Mouse (Mus musculus) embryonic facial prominence, embryonic 11.5 days (tissue): ENCODE data around the gene Dapk3. TPM values are rescaled to one million over a fixed set of nuclear protein-coding genes. Genes with fewer than 3 reads are reported as not detected.
A peak's percentile ranks its signal among the peaks of the same experiment; 100 is the strongest.
"Not testable (repeated sequence)": the region's sequence is repeated elsewhere in the genome, so short reads cannot be mapped to it uniquely, and the experiment has no call there.

Experiments used
- ATAC-seq: fragments of 200-750 bp; cut with Nextera tagmentation; replicated peaks from 2 replicates; pipeline ENCODE4 v1.8.0; 2017; ENCODE audit warnings: low read depth; ENCODE audit not compliant: insufficient number of reproducible peaks, low FRiP score, low TSS enrichment
- DNase-seq: peaks from one replicate; pipeline ENCODE4 v3.0.0-alpha.2; 2015; ENCODE audit warnings: low spot score
- H3K27ac ChIP-seq: fragments of 300-500 bp; sonication (generic); replicated peaks from 2 replicates; pipeline ENCODE4 v1.5.1; 2014; ENCODE audit warnings: mild to moderate bottlenecking, low read depth, low read length, control low read depth
- H3K27me3 ChIP-seq: fragments of 300-500 bp; sonication (generic); 2 replicates; pipeline ENCODE4 v1.6.1; 2014; ENCODE audit warnings: mild to moderate bottlenecking, low read length, moderate library complexity, mixed read lengths; ENCODE audit not compliant: control insufficient read depth, insufficient read depth
- H3K36me3 ChIP-seq: fragments of 300-500 bp; sonication (generic); replicated peaks from 2 replicates; pipeline ENCODE4 v1.6.1; 2014; ENCODE audit warnings: low read depth, mild to moderate bottlenecking, low read length, moderate library complexity, mixed read lengths; ENCODE audit not compliant: control insufficient read depth, insufficient read depth
- H3K4me1 ChIP-seq: fragments of 300-500 bp; sonication (generic); 2 replicates; pipeline ENCODE4 v1.6.1; 2014; ENCODE audit warnings: low read length, mixed read lengths; ENCODE audit not compliant: control insufficient read depth, insufficient read depth
- H3K4me2 ChIP-seq: fragments of 300-500 bp; sonication (generic); 2 replicates; pipeline ENCODE4 v1.6.1; 2014; ENCODE audit warnings: low read depth, mild to moderate bottlenecking, control low read depth, low read length, moderate library complexity
- H3K4me3 ChIP-seq: fragments of 300-500 bp; sonication (generic); 2 replicates; pipeline ENCODE4 v1.5.1; 2014; ENCODE audit warnings: low read depth, low read length, control low read depth
- H3K9ac ChIP-seq: fragments of 300-500 bp; sonication (generic); replicated peaks from 2 replicates; pipeline ENCODE4 v1.6.1; 2014; ENCODE audit warnings: mild to moderate bottlenecking, control low read depth, low read length
- H3K9me3 ChIP-seq: fragments of 300-500 bp; sonication (generic); replicated peaks from 2 replicates; pipeline ENCODE4 v1.6.1; 2016; ENCODE audit warnings: mild to moderate bottlenecking, low read length, inconsistent platforms, mixed read lengths; ENCODE audit not compliant: control insufficient read depth
- WGBS: fragments of 180-500 bp; shearing (Covaris S2); extraction: QIAGEN DNeasy Blood & Tissue Kit; methylation state at CpG from one replicate; pipeline ENCODE4 v1.1.7; 2014; 5-methylcytosine and 5-hydroxymethylcytosine counted together
- polyA plus RNA-seq: library from polyadenylated mRNA; unstranded; fragments of >200 nt; fragmentation: Nextera tagmentation; extraction: Ambion mirVana; gene quantifications from 2 replicates; pipeline ENCODE4 v1.2.1, GENCODE M21; 2014

The Dapk3 gene
- polyA plus RNA-seq, 1 experiment from 2014 or later, result 47.4 TPM

GRCm38 (mm10) chr10:81217267-81217666 is 34.5 kb downstream of the Dapk3 start:
- 28% methylated on average over 1 of the region's 1 CpGs for WGBS
- H3K4me1 ChIP-seq, result not testable (repeated sequence)

GRCm38 (mm10) chr10:81217964-81218363 is 35.2 kb downstream of the Dapk3 start:
- no peak overlapping the region for H3K27ac ChIP-seq
- no peak overlapping the region for H3K4me2 ChIP-seq
- H3K9me3 ChIP-seq, result no peaks in the 10 kb centered on the region
- H3K27me3 ChIP-seq, result no peaks in the 10 kb centered on the region
- H3K9ac ChIP-seq, result no peak overlapping the region
- ATAC-seq (no peak), DNase-seq (peak; percentile 63)
- no peak overlapping the region for H3K4me3 ChIP-seq
- WGBS, result 38% methylated on average over 7 of the region's 7 CpGs
- no peaks in the 10 kb centered on the region; the same call in 1 of the 2 replicates for H3K36me3 ChIP-seq
- H3K4me1 ChIP-seq, result no peaks in the 10 kb centered on the region

More at GRCm38 (mm10) chr10:81217267-81217666, 34.5 kb downstream of the Dapk3 start:
- not testable (repeated sequence) for H3K4me3 ChIP-seq, H3K36me3 ChIP-seq, H3K27ac ChIP-seq, H3K4me2 ChIP-seq, ATAC-seq, H3K27me3 ChIP-seq, H3K9me3 ChIP-seq, H3K9ac ChIP-seq
- peak; percentile 39 for DNase-seq

GRCm38 (mm10) chr10:81221402-81222015 is 38.7 kb downstream of the Dapk3 start:
- Histone ChIP-seq H3K9ac (no peak overlapping the region), H3K36me3 (no peaks in the 10 kb centered on the region; the same call in 1 of the 2 replicates), H3K4me1 (no peaks in the 10 kb centered on the region), H3K27me3 (no peaks in the 10 kb centered on the region), H3K27ac (no peak overlapping the region), H3K4me3 (no peak overlapping the region), H3K4me2 (no peak overlapping the region), H3K9me3 (no peaks in the 10 kb centered on the region)
- no peak for ATAC-seq
- no peak for DNase-seq
- 87% methylated on average over 5 of the region's 5 CpGs for whole genome bisulfite sequencing

- not testable (repeated sequence) for ATAC-seq, H3K4me2 ChIP-seq, DNase-seq, H3K9me3 ChIP-seq, H3K36me3 ChIP-seq, H3K27ac ChIP-seq, H3K4me1 ChIP-seq, H3K4me3 ChIP-seq, H3K27me3 ChIP-seq, H3K9ac ChIP-seq
- 60% methylated on average over 2 of the region's 2 CpGs for WGBS
Measured at GRCm38 (mm10) chr10:81223731-81224130, 40.9 kb downstream of the Dapk3 start.

GRCm38 (mm10) chr10:81229735-81230437 is 47.1 kb downstream of the Dapk3 start:
- no peak for DNase-seq
- Histone ChIP-seq H3K9ac (peak overlapping the region; percentile 41), H3K36me3 (no peaks in the 10 kb centered on the region), H3K4me1 (peaks cover 3% of the 10 kb centered on the region), H3K27me3 (peaks cover 21% of the 10 kb centered on the region), H3K4me3 (peak overlapping the region; percentile 25), H3K4me2 (peak overlapping the region; percentile 40), H3K27ac (no peak overlapping the region), H3K9me3 (no peaks in the 10 kb centered on the region)
- ATAC-seq, result no peak
- WGBS, result 15% methylated on average over 20 of the region's 20 CpGs

GRCm38 (mm10) chr10:81230438-81231332 is 47.9 kb downstream of the Dapk3 start, which contains the start of gene Atcay:
Gene Atcay, minus strand, starts transcription at chr10:81230833.
- Histone ChIP-seq H3K9ac (peak within 1 kb of the TSS; percentile 41), H3K4me3 (peak within 1 kb of the TSS; percentile 25), H3K36me3 (no peaks in the 10 kb centered on the region), H3K27me3 (peaks cover 21% of the 10 kb centered on the region), H3K4me2 (peak within 1 kb of the TSS; percentile 40), H3K9me3 (no peaks in the 10 kb centered on the region), H3K27ac (no peak within 1 kb of the TSS), H3K4me1 (peaks cover 3% of the 10 kb centered on the region)
- DNase-seq (peak; percentile 61), ATAC-seq (no peak; the same call in 1 of the 2 replicates)
- WGBS, result 8% methylated on average over 27 of the region's 27 CpGs

GRCm38 (mm10) chr10:81231436-81231835 is 48.6 kb downstream of the Dapk3 start:
- peaks cover 21% of the 10 kb centered on the region for H3K27me3 ChIP-seq
- no peak overlapping the region for H3K27ac ChIP-seq

More at GRCm38 (mm10) chr10:81231436-81231835, 48.6 kb downstream of the Dapk3 start:
- peaks cover 3% of the 10 kb centered on the region for H3K4me1 ChIP-seq
- no peak overlapping the region for H3K9ac ChIP-seq
- H3K36me3 ChIP-seq, result no peaks in the 10 kb centered on the region
- WGBS, result 37% methylated on average over 7 of the region's 7 CpGs
- ATAC-seq (no peak), DNase-seq (no peak)
- H3K9me3 ChIP-seq, result no peaks in the 10 kb centered on the region
- no peak overlapping the region for H3K4me2 ChIP-seq
- no peak overlapping the region for H3K4me3 ChIP-seq
